ENCODE assay signal across 30 mouse cellular contexts in genomic region chr2:167746344-167746743, GRCm38 (mm10). TPM values are rescaled to one million over a fixed set of nuclear protein-coding genes. Genes with fewer than 3 reads are reported as not detected.
DNase-seq lines count a peak whose midpoint lies in the region; ATAC-seq and TF ChIP-seq lines count a peak whose summit lies in the region.
"Had no signal": no experiment of that assay in that cellular context is flagged by ENCODE, and none has a peak within 500 bp of the region (broad histone marks: within the 10 kb centered on the region; RNA-seq: fewer than 3 reads in every experiment).

No protein-coding gene starts in this region.

- H3K9ac ChIP-seq in hindbrain, embryonic 14.5 days: no peak overlapping the region
- H3K9ac ChIP-seq in stomach, embryonic 14.5 days (replicated peaks; ENCODE audit: low read depth, low read length): no peak overlapping the region
- H3K9ac ChIP-seq in stomach, postnatal 0 days (ENCODE audit: low read length): no peak overlapping the region
- no peak overlapping the region for H3K9ac ChIP-seq in embryonic facial prominence, embryonic 15.5 days
- H3K9ac ChIP-seq: forebrain, postnatal 0 days; hindbrain, embryonic 15.5 days; limb, embryonic 13.5 days; lung, embryonic 15.5 days; neural tube, embryonic 12.5 days had no signal

- H3K9me3 ChIP-seq in hindbrain, embryonic 10.5 days: no peaks in the 10 kb centered on the region
- H3K9me3 ChIP-seq in hindbrain, embryonic 14.5 days (ENCODE audit: control insufficient read depth, low read length): no peaks in the 10 kb centered on the region
- no peaks in the 10 kb centered on the region for H3K9me3 ChIP-seq in stomach, embryonic 14.5 days (ENCODE audit: control insufficient read depth, low read depth, low read length)
- H3K9me3 ChIP-seq in stomach, postnatal 0 days (ENCODE audit: control insufficient read depth, low read length): no peaks in the 10 kb centered on the region
- no peaks in the 10 kb centered on the region for H3K9me3 ChIP-seq in embryonic facial prominence, embryonic 15.5 days (replicated peaks)
- H3K9me3 ChIP-seq: G1E; heart, embryonic 12.5 days; hindbrain, embryonic 15.5 days; limb, embryonic 13.5 days; lung, embryonic 15.5 days; neural tube, embryonic 12.5 days had no signal

- H3K4me1 ChIP-seq in hindbrain, embryonic 10.5 days (replicated peaks): peaks cover 50% of the 10 kb centered on the region
- H3K4me1 ChIP-seq in hindbrain, embryonic 14.5 days (replicated peaks; ENCODE audit: control insufficient read depth, insufficient read depth, low read length): peaks cover 13% of the 10 kb centered on the region; the same call in 1 of the 2 replicates
- H3K4me1 ChIP-seq in stomach, embryonic 14.5 days (ENCODE audit: control insufficient read depth, insufficient read depth, low read length): peaks cover 25% of the 10 kb centered on the region
- H3K4me1 ChIP-seq in stomach, postnatal 0 days (replicated peaks; ENCODE audit: control insufficient read depth, insufficient read depth): peaks cover 7% of the 10 kb centered on the region
- peaks cover 40% of the 10 kb centered on the region for H3K4me1 ChIP-seq in embryonic facial prominence, embryonic 15.5 days

- no peak overlapping the region for H3K4me2 ChIP-seq in hindbrain, embryonic 14.5 days (replicated peaks)
- H3K4me2 ChIP-seq in stomach, embryonic 14.5 days (replicated peaks; ENCODE audit: low read depth, low read length): no peak overlapping the region
- no peak overlapping the region for H3K4me2 ChIP-seq in stomach, postnatal 0 days (replicated peaks; ENCODE audit: low read depth)
- no peak overlapping the region for H3K4me2 ChIP-seq in embryonic facial prominence, embryonic 15.5 days (replicated peaks)
- H3K4me2 ChIP-seq: heart, embryonic 12.5 days; hindbrain, embryonic 15.5 days; limb, embryonic 13.5 days; liver, embryonic 11.5 days; lung, embryonic 15.5 days; midbrain, embryonic 11.5 days; neural tube, embryonic 12.5 days had no signal

- 81% methylated on average over 4 of the region's 4 CpGs for WGBS in hindbrain, embryonic 10.5 days
- 89% methylated on average over 4 of the region's 4 CpGs for WGBS in hindbrain, embryonic 14.5 days
- WGBS in stomach, embryonic 14.5 days: 82% methylated on average over 4 of the region's 4 CpGs
- 90% methylated on average over 4 of the region's 4 CpGs for WGBS in stomach, postnatal 0 days
- WGBS in embryonic facial prominence, embryonic 15.5 days: 88% methylated on average over 4 of the region's 4 CpGs

- no peak for DNase-seq in hindbrain, embryonic 10.5 days (ENCODE audit: low spot score)
- DNase-seq in hindbrain, embryonic 14.5 days (ENCODE audit: low spot score): no peak
- DNase-seq in stomach, postnatal 0 days (ENCODE audit: low spot score): no peak
- no peak for DNase-seq in urinary bladder, postnatal 10 days (ENCODE audit: low spot score)
- DNase-seq in B cell, adult 2 months: no peak
- DNase-seq: adrenal gland, postnatal 10 days; cerebellum, adult 11 months; cerebellum, adult 9-11 months; forebrain, postnatal 0 days; gastrocnemius, postnatal 10 days; heart, adult 18-20 months; heart, postnatal 4 days; kidney, adult 9 months; kidney, postnatal 14 days; right cerebral cortex, adult 18-20 months; spleen, adult 18-20 months had no signal

- TF ChIP-seq EP300 in stomach, postnatal 0 days (optimal IDR thresholded peaks at IDR 0.05): no peak

- H3K27me3 ChIP-seq in hindbrain, embryonic 10.5 days (ENCODE audit: insufficient read depth, poor library complexity, severe bottlenecking): 0 out of 2 replicates have a peak, but pooled peaks cover 9% of the 10 kb centered on the region
- H3K27me3 ChIP-seq in hindbrain, embryonic 14.5 days (ENCODE audit: control insufficient read depth, insufficient read depth, low read length): no peaks in the 10 kb centered on the region
- no peaks in the 10 kb centered on the region for H3K27me3 ChIP-seq in stomach, embryonic 14.5 days (ENCODE audit: control insufficient read depth, insufficient read depth, low read length)
- no peaks in the 10 kb centered on the region for H3K27me3 ChIP-seq in stomach, postnatal 0 days (ENCODE audit: control insufficient read depth, insufficient read depth, low read length)
- H3K27me3 ChIP-seq in embryonic facial prominence, embryonic 15.5 days: no peaks in the 10 kb centered on the region
- H3K27me3 ChIP-seq: heart, embryonic 12.5 days; hindbrain, embryonic 15.5 days; limb, embryonic 13.5 days; lung, embryonic 15.5 days; neural tube, embryonic 12.5 days; Patski had no signal

- H3K4me3 ChIP-seq in hindbrain, embryonic 10.5 days: no peak overlapping the region
- no peak overlapping the region for H3K4me3 ChIP-seq in hindbrain, embryonic 14.5 days (replicated peaks; ENCODE audit: low read length)
- H3K4me3 ChIP-seq in stomach, embryonic 14.5 days (ENCODE audit: low read depth, low read length): no peak overlapping the region
- no peak overlapping the region for H3K4me3 ChIP-seq in stomach, postnatal 0 days (ENCODE audit: low read depth, low read length)
- H3K4me3 ChIP-seq in embryonic facial prominence, embryonic 15.5 days (replicated peaks): no peak overlapping the region
- H3K4me3 ChIP-seq: heart, embryonic 12.5 days; hindbrain, embryonic 15.5 days; left cerebral cortex, adult 2 months; limb, embryonic 13.5 days; lung, embryonic 15.5 days; myocyte; neural tube, embryonic 12.5 days had no signal

- H3K36me3 ChIP-seq in hindbrain, embryonic 10.5 days: no peaks in the 10 kb centered on the region
- no peaks in the 10 kb centered on the region for H3K36me3 ChIP-seq in hindbrain, embryonic 14.5 days (replicated peaks; ENCODE audit: control insufficient read depth, insufficient read depth)
- no peaks in the 10 kb centered on the region for H3K36me3 ChIP-seq in stomach, embryonic 14.5 days (ENCODE audit: control insufficient read depth, insufficient read depth, low read length)
- no peaks in the 10 kb centered on the region for H3K36me3 ChIP-seq in stomach, postnatal 0 days (ENCODE audit: control insufficient read depth, insufficient read depth, low read length)
- no peaks in the 10 kb centered on the region for H3K36me3 ChIP-seq in embryonic facial prominence, embryonic 15.5 days
- H3K36me3 ChIP-seq: G1E; heart, embryonic 12.5 days; hindbrain, embryonic 15.5 days; limb, embryonic 13.5 days; lung, embryonic 15.5 days; neural tube, embryonic 12.5 days had no signal

- TF ChIP-seq CTCF in stomach, postnatal 0 days (IDR thresholded peaks at IDR 0.05; ENCODE audit: low read depth): no peak

- H3K27ac ChIP-seq in hindbrain, embryonic 10.5 days: peak overlapping the region; percentile 78
- no peak overlapping the region for H3K27ac ChIP-seq in hindbrain, embryonic 14.5 days
- H3K27ac ChIP-seq in stomach, embryonic 14.5 days (ENCODE audit: low read length): peak overlapping the region; percentile 79; the same call in 1 of the 2 replicates
- H3K27ac ChIP-seq in stomach, postnatal 0 days (replicated peaks): no peak overlapping the region
- H3K27ac ChIP-seq in embryonic facial prominence, embryonic 15.5 days (replicated peaks): peak overlapping the region; percentile 68; the same call in 1 of the 2 replicates
- H3K27ac ChIP-seq: hindbrain, embryonic 15.5 days; left cerebral cortex, adult 2 months; limb, embryonic 13.5 days; neural tube, embryonic 12.5 days had no signal

- no peak for ATAC-seq in hindbrain, embryonic 14.5 days (ENCODE audit: low FRiP score)
- ATAC-seq in stomach, embryonic 14.5 days (ENCODE audit: insufficient number of reproducible peaks, insufficient read depth, low FRiP score, low read depth): no peak
- no peak for ATAC-seq in stomach, postnatal 0 days (ENCODE audit: low FRiP score, low TSS enrichment)
- no peak for ATAC-seq in embryonic facial prominence, embryonic 15.5 days (ENCODE audit: insufficient number of reproducible peaks, low FRiP score, low TSS enrichment, low read depth)
- ATAC-seq: forebrain, postnatal 0 days; inflammation-experienced regulatory T-cells, adult 6 months; Patski had no signal

RNA-seq across cellular contexts. Expression of gene Tmem189, which starts 56.7 kb away (rescaled TPM):
- polyA plus RNA-seq in hindbrain, embryonic 10.5 days (2016; fragmentation: Nextera tagmentation; extraction: Ambion mirVana): 41.2 and 43.8 TPM in 2 replicates
- polyA plus RNA-seq in hindbrain, embryonic 14.5 days (2014; fragmentation: Nextera tagmentation; extraction: Ambion mirVana): 33.9 and 37.5 TPM in 2 replicates
- 38.9 and 40.7 TPM in 2 replicates for polyA plus RNA-seq in stomach, embryonic 14.5 days (2014; fragmentation: Nextera tagmentation; extraction: Ambion mirVana)
- 74.6 and 85.7 TPM in 2 replicates for polyA plus RNA-seq in stomach, postnatal 0 days (2015; fragmentation: Nextera tagmentation; extraction: Ambion mirVana)
- 43.7 and 44.3 TPM in 2 replicates for polyA plus RNA-seq in embryonic facial prominence, embryonic 15.5 days (2015; fragmentation: Nextera tagmentation; extraction: Ambion mirVana)

RNA-seq across cellular contexts. Expression of gene Cebpb, which starts 57.6 kb away (rescaled TPM):
- 1.1 and 1.5 TPM in 2 replicates for polyA plus RNA-seq in hindbrain, embryonic 10.5 days (2016; fragmentation: Nextera tagmentation; extraction: Ambion mirVana)
- polyA plus RNA-seq in hindbrain, embryonic 14.5 days (2014; fragmentation: Nextera tagmentation; extraction: Ambion mirVana): 3.5 and 3.6 TPM in 2 replicates
- 1.3 and 2.0 TPM in 2 replicates for polyA plus RNA-seq in stomach, embryonic 14.5 days (2014; fragmentation: Nextera tagmentation; extraction: Ambion mirVana)
- 55.0 and 60.2 TPM in 2 replicates for polyA plus RNA-seq in stomach, postnatal 0 days (2015; fragmentation: Nextera tagmentation; extraction: Ambion mirVana)
- polyA plus RNA-seq in embryonic facial prominence, embryonic 15.5 days (2015; fragmentation: Nextera tagmentation; extraction: Ambion mirVana): 41.9 and 42.0 TPM in 2 replicates

Comparison
In these comparisons a context has a peak if more than half of its experiments do, and no peak if none do; other contexts are left out.
1. H3K27ac ChIP-seq: peak in hindbrain, embryonic 10.5 days (single experiment), stomach, embryonic 14.5 days (single experiment) and embryonic facial prominence, embryonic 15.5 days (single experiment); none in hindbrain, embryonic 14.5 days (single experiment) and stomach, postnatal 0 days (single experiment).